Mouse (Mus musculus) adrenal gland (tissue): Measurements from ENCODE around the gene Gm10160.

ENCODE experiments used
- intact Hi-C: fragments of 180-260 bp; cut with DNase I; formaldehyde crosslinking; loops from one replicate; pipeline ENCODE4 v1.15.1; 2025
- long read RNA-seq, 2 experiments: library from polyadenylated mRNA; unstranded; transcript quantifications; one replicate each; pipeline ENCODE4 v2.0.0; 2020; ENCODE audit warnings: borderline replicate concordance in 1 of 2; ENCODE audit not compliant: insufficient replicate concordance in 1 of 2

Gm10160 gene
- long read RNA-seq, experiment 1 = 0 reads
- long read RNA-seq, experiment 2 = 0 reads

GRCm38 (mm10) chr7:81855694-81856093 is at the start of gene Gm10160:
Gene Gm10160 (minus strand): TSS chr7:81855794.
- intact Hi-C loops = no loop called here

- intact Hi-C loops = no loop called here
Observed at GRCm38 (mm10) chr7:81904926-81905325, 49.3 kb upstream of the Gm10160 start.

- intact Hi-C loops = no loop called here
Observed at GRCm38 (mm10) chr7:81904094-81904493, 48.5 kb upstream of the Gm10160 start.

- intact Hi-C loops = no loop called here
Observed at GRCm38 (mm10) chr7:81899361-81899760, 43.8 kb upstream of the Gm10160 start.

- intact Hi-C loops = no loop called here
Observed at GRCm38 (mm10) chr7:81885128-81885527, 29.5 kb upstream of the Gm10160 start.

GRCm38 (mm10) chr7:81881600-81881999 is 26.0 kb upstream of the Gm10160 start:
- intact Hi-C loops = no loop called here

- intact Hi-C loops = no loop called here
Observed at GRCm38 (mm10) chr7:81880797-81881196, 25.2 kb upstream of the Gm10160 start.

GRCm38 (mm10) chr7:81880286-81880685 is 24.7 kb upstream of the Gm10160 start:
- intact Hi-C loops = no loop called here

GRCm38 (mm10) chr7:81875372-81875771 is 19.8 kb upstream of the Gm10160 start:
- intact Hi-C loops = no loop called here

GRCm38 (mm10) chr7:81874636-81875035 is 19.0 kb upstream of the Gm10160 start:
- intact Hi-C loops = loop anchor here (5.0 kb wide), 1 partner anchor 58 kb away; the partner anchor contains the start of gene Hdgfl3

- intact Hi-C loops = loop anchor here (5.0 kb wide), 1 partner anchor 58 kb away; the partner anchor contains the start of gene Hdgfl3
Observed at GRCm38 (mm10) chr7:81873807-81874206, 18.2 kb upstream of the Gm10160 start.

- intact Hi-C loops = loop anchor here (5.0 kb wide), 1 partner anchor 60 kb away; the partner anchor contains the start of gene Hdgfl3
Observed at GRCm38 (mm10) chr7:81872493-81873013, 17.0 kb upstream of the Gm10160 start.

- intact Hi-C loops = loop anchor here (2.0 kb wide), 1 partner anchor 87 kb away; no protein-coding TSS in a partner anchor
Observed at GRCm38 (mm10) chr7:81868158-81868557, 12.6 kb upstream of the Gm10160 start.

- intact Hi-C loops = no loop called here
Observed at GRCm38 (mm10) chr7:81867231-81867930, 11.8 kb upstream of the Gm10160 start.

- intact Hi-C loops = no loop called here
Observed at GRCm38 (mm10) chr7:81865937-81866336, 10.3 kb upstream of the Gm10160 start.

GRCm38 (mm10) chr7:81864552-81864951 is 9.0 kb upstream of the Gm10160 start:
- intact Hi-C loops = no loop called here

GRCm38 (mm10) chr7:81862587-81863583 is 7.3 kb upstream of the Gm10160 start:
- intact Hi-C loops = no loop called here

- intact Hi-C loops = no loop called here
Observed at GRCm38 (mm10) chr7:81861921-81862320, 6.3 kb upstream of the Gm10160 start.

- intact Hi-C loops = no loop called here
Observed at GRCm38 (mm10) chr7:81861461-81861860, 5.9 kb upstream of the Gm10160 start.

GRCm38 (mm10) chr7:81860996-81861395 is 5.4 kb upstream of the Gm10160 start:
- intact Hi-C loops = no loop called here

- intact Hi-C loops = no loop called here
Observed at GRCm38 (mm10) chr7:81860071-81860470, 4.5 kb upstream of the Gm10160 start.
